ENCODE assay signal across 15 mouse cellular contexts in the genomic region with DNA sequence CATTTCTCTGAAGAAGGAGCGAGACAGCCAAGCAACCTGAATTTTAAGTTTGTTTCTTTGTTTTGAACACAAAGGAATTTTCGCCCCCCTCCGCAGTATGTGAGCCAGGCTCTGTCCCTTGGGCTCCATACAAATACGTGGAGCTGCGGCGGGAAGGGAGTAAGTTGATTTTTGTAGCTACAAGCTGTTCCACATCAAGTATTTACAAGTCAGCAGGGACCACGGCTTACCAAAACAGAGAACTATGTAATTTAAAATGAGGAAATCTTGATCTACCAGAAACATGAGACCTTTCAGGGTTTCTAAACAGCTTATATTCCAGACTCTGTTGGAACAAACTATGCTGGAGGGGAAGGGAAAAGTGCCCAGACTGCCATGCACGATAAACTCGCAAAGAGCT. TPM values are rescaled to one million over a fixed set of nuclear protein-coding genes. Genes with fewer than 3 reads are reported as not detected.
A peak's percentile ranks its signal among the peaks of the same experiment; 100 is the strongest.
DNase-seq lines count a peak whose midpoint lies in the region; ATAC-seq and TF ChIP-seq lines count a peak whose summit lies in the region.
"Had no signal": no experiment of that assay in that cellular context is flagged by ENCODE, and none has a peak within 500 bp of the region (broad histone marks: within the 10 kb centered on the region; RNA-seq: fewer than 3 reads in every experiment).

No protein-coding gene starts in this region.

- DNase-seq in urinary bladder, postnatal 14 days (ENCODE audit: low spot score) = peak; percentile 42
- DNase-seq in urinary bladder, postnatal 4 days (ENCODE audit: low spot score in 2 of 2) = no peak
- no peak for DNase-seq in hindbrain, embryonic 14.5 days (ENCODE audit: low spot score)
- peak; percentile 48 to 71 for DNase-seq in kidney, postnatal 25 days
- peak; percentile 40 for DNase-seq in skeletal muscle tissue, adult 2 months (ENCODE audit: low read depth, low spot score)
- DNase-seq in lung, postnatal 14 days = no peak
- DNase-seq in left cerebral cortex, adult 2 months (ENCODE audit: extremely low spot score in 1 of 2, low spot score in 2 of 2) = no peak
- no peak for DNase-seq in right cerebral cortex, postnatal 10 days (ENCODE audit: low spot score in 2 of 2)
- DNase-seq: adrenal gland, postnatal 14 days; cerebellum, adult 9-11 months; heart, postnatal 14 days; thymus, postnatal 25 days had no signal

- H3K4me1 ChIP-seq in hindbrain, embryonic 14.5 days (replicated peaks; ENCODE audit: control insufficient read depth, insufficient read depth, low read length) = peaks cover 3% of the 10 kb centered on the region; the same call in 1 of the 2 replicates

- H3K27ac ChIP-seq in hindbrain, embryonic 14.5 days = peak overlapping the region; percentile 77
- H3K27ac ChIP-seq in left cerebral cortex, adult 2 months = no peak overlapping the region

- H3K4me2 ChIP-seq in hindbrain, embryonic 14.5 days (replicated peaks) = no peak overlapping the region
- H3K4me2 ChIP-seq: liver, embryonic 15.5 days had no signal

- intact Hi-C loops in left cerebral cortex, adult 2 months (cut with DNase I) = no loop called here

- no peaks in the 10 kb centered on the region for H3K36me3 ChIP-seq in hindbrain, embryonic 14.5 days (replicated peaks; ENCODE audit: control insufficient read depth, insufficient read depth)
- H3K36me3 ChIP-seq: liver, embryonic 15.5 days had no signal

- no peaks in the 10 kb centered on the region for H3K27me3 ChIP-seq in hindbrain, embryonic 14.5 days (ENCODE audit: control insufficient read depth, insufficient read depth, low read length)

- no peak overlapping the region for H3K9ac ChIP-seq in hindbrain, embryonic 14.5 days
- H3K9ac ChIP-seq: liver, embryonic 15.5 days had no signal

- no peak for TF ChIP-seq CTCF in left cerebral cortex, adult 2 months (IDR thresholded peaks at IDR 0.05)

- no peak for ATAC-seq in hindbrain, embryonic 14.5 days (ENCODE audit: low FRiP score)

- no peaks in the 10 kb centered on the region for H3K9me3 ChIP-seq in hindbrain, embryonic 14.5 days (ENCODE audit: control insufficient read depth, low read length)

- 46% methylated on average over 9 of the region's 9 CpGs for WGBS in hindbrain, embryonic 14.5 days

- H3K4me3 ChIP-seq in hindbrain, embryonic 14.5 days (replicated peaks; ENCODE audit: low read length) = no peak overlapping the region
- no peak overlapping the region for H3K4me3 ChIP-seq in left cerebral cortex, adult 2 months
- H3K4me3 ChIP-seq: liver, embryonic 15.5 days had no signal

RNA-seq across cellular contexts. Expression of a gene that starts 11.7 kb away (rescaled TPM):
- polyA plus RNA-seq in hindbrain, embryonic 14.5 days (2014; fragmentation: Nextera tagmentation; extraction: Ambion mirVana) = 21.7 and 24.2 TPM in 2 replicates
- total RNA-seq in left cerebral cortex, adult 2 months (2021) = 10 to 100 TPM; 56.1 to 61.4 TPM

RNA-seq across cellular contexts. Expression of a gene that starts 37.0 kb away (rescaled TPM):
- 77.9 and 79.5 TPM in 2 replicates for polyA plus RNA-seq in hindbrain, embryonic 14.5 days (2014; fragmentation: Nextera tagmentation; extraction: Ambion mirVana)
- total RNA-seq in left cerebral cortex, adult 2 months (2021) = under 1 TPM; 0.91 to 0.97 TPM
- total RNA-seq: megakaryocyte-erythroid progenitor cell, adult 5-6 weeks; MEL had no signal

RNA-seq across cellular contexts. Expression of a gene that starts 56.4 kb away (rescaled TPM):
- 3.7 and 4.0 TPM in 2 replicates for polyA plus RNA-seq in hindbrain, embryonic 14.5 days (2014; fragmentation: Nextera tagmentation; extraction: Ambion mirVana)
- total RNA-seq in left cerebral cortex, adult 2 months (2021) = under 1 TPM in 1 of 2 experiments, not detected in 1; 0.72 TPM

Comparison
In these comparisons a context has a peak if more than half of its experiments do, and no peak if none do; other contexts are left out.
1. DNase-seq: peak in urinary bladder, postnatal 14 days (single experiment), kidney, postnatal 25 days (2 of 2) and skeletal muscle tissue, adult 2 months (single experiment); none in urinary bladder, postnatal 4 days (0 of 2), hindbrain, embryonic 14.5 days (single experiment), lung, postnatal 14 days (single experiment), left cerebral cortex, adult 2 months (0 of 2) and right cerebral cortex, postnatal 10 days (0 of 2).